Mouse (Mus musculus) liver, embryonic 15.5 days (tissue): ENCODE measurements around the gene Faap100. TPM values are rescaled to one million over a fixed set of nuclear protein-coding genes. Genes with fewer than 3 reads are reported as not detected.
A peak's percentile ranks its signal among the peaks of the same experiment; 100 is the strongest.

Experiments
- ATAC-seq: fragments of 200-750 bp; cut with Nextera tagmentation; 2 replicates; pipeline ENCODE4 v1.8.0; 2017; ENCODE audit warnings: moderate number of reproducible peaks, mild to moderate bottlenecking, moderate library complexity; ENCODE audit not compliant: insufficient read depth
- H3K27ac ChIP-seq: fragments of 300-500 bp; sonication (generic); replicated peaks from 2 replicates; pipeline ENCODE4 v1.5.1; 2015; ENCODE audit warnings: mild to moderate bottlenecking, inconsistent platforms
- H3K27me3 ChIP-seq: fragments of 300-500 bp; sonication (generic); 2 replicates; pipeline ENCODE4 v1.6.1; 2015; ENCODE audit warnings: mild to moderate bottlenecking, inconsistent platforms
- H3K36me3 ChIP-seq: fragments of 300-500 bp; sonication (generic); replicated peaks from 2 replicates; pipeline ENCODE4 v1.6.1; 2015; ENCODE audit warnings: moderate library complexity, mild to moderate bottlenecking, inconsistent platforms
- H3K4me1 ChIP-seq: fragments of 300-500 bp; sonication (generic); replicated peaks from 2 replicates; pipeline ENCODE4 v1.6.1; 2015; ENCODE audit warnings: inconsistent platforms
- H3K4me2 ChIP-seq: fragments of 300-500 bp; sonication (generic); 2 replicates; pipeline ENCODE4 v1.6.1; 2015; ENCODE audit warnings: moderate library complexity, mild to moderate bottlenecking, inconsistent platforms
- H3K4me3 ChIP-seq: fragments of 300-500 bp; sonication (generic); replicated peaks from 2 replicates; pipeline ENCODE4 v1.5.1; 2015; ENCODE audit warnings: mild to moderate bottlenecking, inconsistent platforms
- H3K9ac ChIP-seq: fragments of 300-500 bp; sonication (generic); 2 replicates; pipeline ENCODE4 v1.6.1; 2015; ENCODE audit warnings: moderate library complexity, mild to moderate bottlenecking, inconsistent platforms
- H3K9me3 ChIP-seq: fragments of 300-500 bp; sonication (generic); replicated peaks from 2 replicates; pipeline ENCODE4 v1.6.1; 2016; ENCODE audit warnings: inconsistent platforms
- WGBS: fragments of 180-500 bp; shearing (Covaris S2); methylation state at CpG from one replicate; pipeline ENCODE4 v1.1.7; 2015; ENCODE audit warnings: mixed read lengths; ENCODE audit not compliant: insufficient replicate concordance; 5-methylcytosine and 5-hydroxymethylcytosine counted together
- polyA plus RNA-seq: library from polyadenylated mRNA; unstranded; fragments of >200 nt; fragmentation: Nextera tagmentation; extraction: Ambion mirVana; gene quantifications from 2 replicates; pipeline ENCODE4 v1.2.1, GENCODE M21; 2015

Faap100 gene
- polyA plus RNA-seq, 1 experiment from 2014 or later, result 6.2 TPM

- WGBS, result 77% methylated on average over 17 of the region's 17 CpGs
Measured at GRCm38 (mm10) chr11:120376302-120377160, 2.0 kb downstream of the Faap100 start.

DNA sequence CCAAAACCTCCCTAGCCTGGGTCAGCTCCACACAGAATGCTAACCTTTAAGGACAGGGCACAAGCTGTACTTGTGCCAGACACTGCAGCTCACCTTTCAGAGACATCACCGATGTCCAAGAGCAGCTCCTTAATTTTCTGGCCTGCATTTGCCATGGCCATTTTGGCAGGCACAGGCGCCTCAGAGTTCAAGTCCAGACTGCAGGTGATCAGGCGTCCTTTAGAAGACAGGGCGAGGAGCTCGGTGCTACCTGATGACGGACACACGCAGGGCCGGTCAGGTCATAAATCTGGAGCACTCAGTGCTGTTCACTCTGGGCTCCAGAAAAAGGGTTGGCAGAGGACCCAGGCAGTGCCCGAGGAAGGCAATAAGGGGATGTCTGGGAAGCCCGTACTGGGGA, 3.2 kb downstream of the Faap100 start:
- Histone ChIP-seq H3K9ac (no peak overlapping the region), H3K9me3 (no peaks in the 10 kb centered on the region), H3K27ac (no peak overlapping the region), H3K4me3 (no peak overlapping the region), H3K27me3 (no peaks in the 10 kb centered on the region), H3K36me3 (peaks cover 28% of the 10 kb centered on the region), H3K4me1 (peaks cover 26% of the 10 kb centered on the region), H3K4me2 (no peak overlapping the region)
- no peak for ATAC-seq
- WGBS, result 90% methylated on average over 10 of the region's 10 CpGs

More at GRCm38 (mm10) chr11:120376302-120377160, 2.0 kb downstream of the Faap100 start:
- H3K4me1 ChIP-seq, result peaks cover 26% of the 10 kb centered on the region
- peaks cover 40% of the 10 kb centered on the region for H3K36me3 ChIP-seq
- H3K4me3 ChIP-seq, result no peak overlapping the region
- no peaks in the 10 kb centered on the region for H3K27me3 ChIP-seq
- H3K27ac ChIP-seq, result no peak overlapping the region
- no peak for ATAC-seq
- no peaks in the 10 kb centered on the region for H3K9me3 ChIP-seq
- no peak overlapping the region for H3K4me2 ChIP-seq
- no peak overlapping the region for H3K9ac ChIP-seq

DNA sequence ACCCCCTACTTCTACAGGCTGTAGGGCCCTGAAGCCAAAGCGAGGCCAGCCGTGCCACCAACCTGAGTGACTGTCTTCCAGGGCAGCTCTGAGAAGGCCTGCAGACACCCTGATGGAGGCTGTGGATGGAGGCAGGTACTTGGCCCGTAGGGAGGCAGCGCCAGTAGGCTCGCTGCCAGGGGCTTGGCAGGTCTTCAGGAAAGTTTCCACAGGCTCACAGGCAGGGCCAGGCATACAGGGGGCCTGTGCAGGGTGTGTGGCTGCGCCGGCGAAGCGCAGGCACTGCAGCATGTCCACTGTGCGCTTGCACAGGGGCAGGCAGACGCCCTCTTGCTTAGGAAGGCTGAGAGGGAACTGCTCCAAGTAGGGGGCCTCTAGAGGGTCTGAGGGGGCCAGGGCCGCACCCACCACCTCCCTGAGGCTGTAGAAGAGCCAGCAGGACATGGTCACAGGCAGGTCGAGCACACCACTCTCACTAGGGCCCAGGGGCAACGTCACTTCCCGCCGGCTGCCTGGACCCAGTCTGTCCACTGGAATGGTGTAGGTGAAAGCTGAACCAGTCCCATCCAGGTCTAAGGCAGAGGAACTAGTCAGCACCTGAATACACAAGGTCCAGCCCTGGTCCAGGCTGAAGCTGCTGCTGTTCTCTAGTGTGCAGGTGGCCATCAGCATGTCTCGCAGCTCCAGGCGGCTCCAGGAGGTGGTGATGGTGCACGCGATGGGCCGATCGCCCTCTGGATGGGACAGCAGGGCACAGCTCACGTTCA, 4.6 kb downstream of the Faap100 start:
- H3K9me3 ChIP-seq, result no peaks in the 10 kb centered on the region
- WGBS, result 82% methylated on average over 23 of the region's 23 CpGs
- no peak for ATAC-seq
- no peak overlapping the region for H3K9ac ChIP-seq
- peaks cover 25% of the 10 kb centered on the region for H3K4me1 ChIP-seq
- H3K4me3 ChIP-seq, result no peak overlapping the region
- H3K27me3 ChIP-seq, result no peaks in the 10 kb centered on the region
- no peak overlapping the region for H3K4me2 ChIP-seq
- H3K36me3 ChIP-seq, result peaks cover 23% of the 10 kb centered on the region
- no peak overlapping the region for H3K27ac ChIP-seq

GRCm38 (mm10) chr11:120373025-120373424, 5.5 kb downstream of the Faap100 start:
- Histone ChIP-seq H3K27ac (no peak overlapping the region), H3K4me3 (no peak overlapping the region), H3K4me2 (no peak overlapping the region), H3K36me3 (peaks cover 23% of the 10 kb centered on the region), H3K27me3 (no peaks in the 10 kb centered on the region), H3K9me3 (no peaks in the 10 kb centered on the region), H3K9ac (no peak overlapping the region), H3K4me1 (peaks cover 18% of the 10 kb centered on the region)
- WGBS, result 71% methylated on average over 13 of the region's 13 CpGs
- no peak for ATAC-seq

GRCm38 (mm10) chr11:120369656-120370055, 8.9 kb downstream of the Faap100 start:
- ATAC-seq, result 0 out of 2 replicates have a peak, but pooled peaks have one; percentile 45
- WGBS, result 43% methylated on average over 8 of the region's 8 CpGs
- 0 out of 2 replicates have a peak, but pooled peaks cover 7% of the 10 kb centered on the region for H3K4me1 ChIP-seq
- no peaks in the 10 kb centered on the region for H3K9me3 ChIP-seq
- H3K4me2 ChIP-seq, result no peak overlapping the region
- peaks cover 10% of the 10 kb centered on the region; the same call in 1 of the 2 replicates for H3K36me3 ChIP-seq
- H3K27me3 ChIP-seq, result peaks cover 7% of the 10 kb centered on the region; the same call in 1 of the 2 replicates
- no peak overlapping the region for H3K27ac ChIP-seq
- no peak overlapping the region for H3K9ac ChIP-seq
- H3K4me3 ChIP-seq, result no peak overlapping the region

DNA sequence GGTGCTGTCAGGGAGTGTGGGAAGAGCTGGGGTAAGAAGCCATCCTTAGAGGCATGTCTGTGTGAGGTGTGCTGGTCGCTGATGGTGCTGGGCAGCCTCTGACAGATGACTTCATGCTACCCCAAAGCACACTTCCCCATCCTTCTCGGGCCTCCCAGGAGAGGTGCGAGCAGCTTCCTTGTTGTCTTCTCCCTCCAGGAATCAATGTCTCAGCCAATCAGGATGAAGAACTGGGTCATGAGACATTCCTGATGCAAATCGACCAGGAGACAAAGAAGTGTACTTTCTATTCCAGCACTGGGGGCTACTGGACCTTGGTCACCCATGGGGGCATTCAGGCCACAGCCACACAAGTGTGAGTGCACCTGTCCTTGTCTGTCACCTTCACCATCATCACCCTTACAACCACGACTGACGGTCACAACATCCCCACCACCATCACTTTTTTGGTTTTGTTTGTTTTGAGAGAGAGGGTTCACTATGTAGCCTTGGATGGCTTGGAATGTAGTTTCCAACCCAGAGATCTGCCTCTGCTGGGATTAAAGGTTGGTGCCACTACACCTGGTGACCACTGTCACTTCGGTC, 12.0 kb downstream of the Faap100 start:
- WGBS, result 35% methylated on average over 7 of the region's 7 CpGs

DNA sequence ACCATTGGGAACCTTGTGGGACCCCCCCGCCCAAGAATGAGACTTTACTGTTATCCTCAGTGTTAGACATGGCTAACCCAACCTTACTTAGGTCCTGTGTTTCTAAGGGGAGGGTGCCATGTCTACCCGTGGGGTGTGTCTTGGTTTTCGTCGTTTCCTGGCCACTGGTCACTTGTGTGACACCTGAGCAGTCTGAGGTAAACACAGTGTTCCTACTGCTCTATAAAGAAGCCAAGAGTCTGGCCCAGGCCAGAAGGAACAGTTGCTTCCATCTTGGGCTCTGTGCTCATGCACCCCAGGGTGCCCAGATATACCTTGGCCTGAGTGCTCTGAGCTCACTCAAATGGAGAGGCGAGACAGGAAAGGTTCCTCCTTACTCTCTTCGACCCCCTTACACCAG, 15.7 kb downstream of the Faap100 start:
- Histone ChIP-seq H3K27ac (no peak overlapping the region), H3K36me3 (no peaks in the 10 kb centered on the region), H3K27me3 (peaks cover 12% of the 10 kb centered on the region; the same call in 1 of the 2 replicates), H3K4me1 (peaks cover 10% of the 10 kb centered on the region), H3K9me3 (no peaks in the 10 kb centered on the region), H3K4me2 (no peak overlapping the region), H3K9ac (no peak overlapping the region), H3K4me3 (no peak overlapping the region)
- ATAC-seq, result no peak
- WGBS, result 60% methylated on average over 6 of the region's 6 CpGs

More for the DNA sequence above, 12.0 kb downstream of the Faap100 start:
- Histone ChIP-seq H3K4me3 (no peak overlapping the region), H3K9me3 (no peaks in the 10 kb centered on the region), H3K9ac (no peak overlapping the region), H3K4me1 (0 out of 2 replicates have a peak, but pooled peaks cover 7% of the 10 kb centered on the region), H3K36me3 (no peaks in the 10 kb centered on the region), H3K27ac (no peak overlapping the region), H3K27me3 (peaks cover 12% of the 10 kb centered on the region; the same call in 1 of the 2 replicates), H3K4me2 (no peak overlapping the region)
- ATAC-seq, result no peak

DNA sequence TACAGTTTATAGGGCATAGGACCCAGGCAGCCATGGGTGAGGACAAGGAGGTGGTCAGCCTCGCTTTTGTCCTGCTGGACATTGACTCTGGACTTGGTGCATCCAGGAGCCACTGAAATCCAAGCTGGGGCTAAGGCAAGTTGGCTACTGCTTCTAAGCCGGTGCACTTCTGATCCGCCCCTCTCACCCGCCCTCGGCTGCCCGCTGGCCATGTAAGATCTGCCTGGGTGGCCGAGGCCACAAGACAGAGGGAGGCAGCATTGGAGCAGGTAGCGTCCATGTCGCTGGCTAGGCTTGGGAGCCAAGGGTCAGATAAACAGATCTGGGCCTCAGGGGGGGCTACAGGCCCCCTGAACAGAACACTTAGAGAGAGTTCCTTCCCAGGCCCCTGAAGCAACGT, 17.3 kb downstream of the Faap100 start, which contains the start of gene Fscn2:
Gene Fscn2, plus strand, starts transcription at position 240 of the 400 bp plus-strand sequence.
- H3K4me3 ChIP-seq, result no peak within 1 kb of the TSS
- H3K36me3 ChIP-seq, result no peaks in the 10 kb centered on the region
- peaks cover 20% of the 10 kb centered on the region for H3K4me1 ChIP-seq
- no peak within 1 kb of the TSS for H3K4me2 ChIP-seq
- 75% methylated on average over 10 of the region's 10 CpGs for WGBS
- peaks cover 12% of the 10 kb centered on the region; the same call in 1 of the 2 replicates for H3K27me3 ChIP-seq
- H3K9me3 ChIP-seq, result no peaks in the 10 kb centered on the region
- H3K27ac ChIP-seq, result no peak within 1 kb of the TSS
- no peak within 1 kb of the TSS for H3K9ac ChIP-seq
- no peak for ATAC-seq

GRCm38 (mm10) chr11:120360755-120361154, 17.8 kb downstream of the Faap100 start:
- Histone ChIP-seq H3K9ac (no peak overlapping the region), H3K4me1 (peaks cover 25% of the 10 kb centered on the region), H3K4me3 (no peak overlapping the region), H3K4me2 (no peak overlapping the region), H3K27ac (no peak overlapping the region), H3K36me3 (no peaks in the 10 kb centered on the region), H3K9me3 (no peaks in the 10 kb centered on the region), H3K27me3 (peaks cover 12% of the 10 kb centered on the region; the same call in 1 of the 2 replicates)
- ATAC-seq, result no peak
- WGBS, result 65% methylated on average over 5 of the region's 5 CpGs

- Histone ChIP-seq H3K9ac (no peak overlapping the region), H3K27me3 (peaks cover 6% of the 10 kb centered on the region; the same call in 1 of the 2 replicates), H3K4me3 (no peak overlapping the region), H3K9me3 (no peaks in the 10 kb centered on the region), H3K4me1 (peaks cover 32% of the 10 kb centered on the region), H3K4me2 (no peak overlapping the region), H3K27ac (no peak overlapping the region), H3K36me3 (no peaks in the 10 kb centered on the region)
- no peak for ATAC-seq
- 53% methylated on average over 8 of the region's 8 CpGs for WGBS
Measured at GRCm38 (mm10) chr11:120360062-120360461, 18.5 kb downstream of the Faap100 start.
